Mouse (Mus musculus): ENCODE measurements at regions not wholly inside any gene's neighbourhood (a gene's known extent, or its start where the extent isn't known, plus 50 kb on each side); places are given as distances from the start of the nearest gene placed in this dataset.

DNA sequence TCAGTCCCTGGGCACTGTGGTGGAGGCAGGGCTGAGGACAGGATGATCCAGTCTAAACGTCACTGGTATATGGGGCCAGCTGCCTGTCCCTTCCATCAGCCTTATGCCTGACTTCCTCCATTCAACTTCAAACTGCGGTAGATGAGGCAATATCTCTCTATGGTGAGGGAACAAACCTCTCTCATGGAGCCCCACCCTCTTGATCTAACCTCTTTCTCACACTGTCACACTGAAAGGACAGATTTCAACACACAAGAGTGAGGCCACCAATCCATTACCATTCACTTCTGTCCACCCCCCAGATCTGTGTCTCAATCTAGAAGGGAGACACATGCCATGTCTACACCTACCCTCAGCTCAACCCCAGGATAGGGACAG lies 92.5 kb upstream of the Smad3 start:
- DNase-seq (ENCODE audit: low spot score) = no peak

DNA sequence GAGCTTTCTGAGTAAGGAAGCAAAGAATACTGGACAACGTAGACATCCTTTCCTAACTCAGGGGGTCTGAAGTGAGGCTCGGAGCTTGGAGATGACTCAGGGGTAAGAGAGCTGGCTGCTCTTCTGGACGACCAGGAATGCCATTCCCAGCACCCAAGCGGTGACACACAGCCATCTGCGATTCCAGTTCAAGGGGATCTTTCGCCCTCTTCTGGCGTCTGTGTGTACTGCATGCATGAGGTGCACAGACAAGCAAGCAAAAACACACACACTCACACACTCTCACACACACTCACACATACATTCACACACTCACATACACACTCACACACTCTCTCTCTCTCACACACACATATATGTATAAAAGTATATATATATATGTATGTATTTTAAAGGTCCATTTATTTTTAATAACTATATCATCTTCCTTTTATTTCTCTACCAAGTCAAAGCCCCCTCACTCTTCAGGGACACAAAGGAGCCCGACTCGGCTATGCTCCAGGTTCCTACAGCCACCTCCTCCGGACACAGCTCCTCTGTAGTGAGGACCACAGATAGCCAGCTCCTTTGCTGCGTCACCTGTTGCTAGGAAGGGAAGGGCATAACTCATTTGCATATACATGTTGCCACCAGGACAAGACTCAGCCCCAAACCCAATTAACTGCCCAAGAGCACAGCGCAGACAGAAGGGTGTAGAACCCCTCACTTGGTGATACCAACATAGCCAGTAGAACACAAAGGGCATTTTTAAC lies 91.9 kb upstream of the Smad3 start:
- no peak for DNase-seq (ENCODE audit: low spot score)

DNA sequence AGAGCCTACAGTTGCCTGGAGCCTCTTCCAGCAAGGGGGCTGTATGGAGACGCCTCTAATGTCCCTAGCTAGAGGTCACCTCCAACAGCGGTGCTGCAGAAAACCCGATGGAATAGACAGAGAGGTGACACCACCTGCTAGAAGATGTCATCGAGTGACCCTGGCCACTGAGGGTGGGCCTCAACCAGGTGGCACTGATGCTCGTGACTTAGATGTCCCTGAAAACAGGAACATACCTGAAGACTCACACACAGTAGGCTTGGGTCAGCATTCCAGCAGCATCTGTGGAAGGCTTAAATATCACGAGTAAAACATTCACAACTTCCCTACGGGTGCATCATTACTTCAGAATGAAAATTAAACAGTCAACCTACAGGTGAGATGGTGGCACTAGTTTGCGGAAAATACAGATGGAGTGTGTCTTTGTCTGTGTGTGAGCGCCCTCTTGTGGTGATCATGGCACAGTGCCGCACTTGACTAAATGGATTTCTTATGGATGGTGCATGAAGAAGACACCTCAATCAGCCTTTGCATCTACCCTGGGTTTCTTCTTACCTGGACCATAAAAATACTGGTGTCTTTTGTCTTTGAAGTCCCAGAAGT lies 86.2 kb upstream of the Smad3 start:
- peak; percentile 84 for DNase-seq (ENCODE audit: low spot score)

DNA sequence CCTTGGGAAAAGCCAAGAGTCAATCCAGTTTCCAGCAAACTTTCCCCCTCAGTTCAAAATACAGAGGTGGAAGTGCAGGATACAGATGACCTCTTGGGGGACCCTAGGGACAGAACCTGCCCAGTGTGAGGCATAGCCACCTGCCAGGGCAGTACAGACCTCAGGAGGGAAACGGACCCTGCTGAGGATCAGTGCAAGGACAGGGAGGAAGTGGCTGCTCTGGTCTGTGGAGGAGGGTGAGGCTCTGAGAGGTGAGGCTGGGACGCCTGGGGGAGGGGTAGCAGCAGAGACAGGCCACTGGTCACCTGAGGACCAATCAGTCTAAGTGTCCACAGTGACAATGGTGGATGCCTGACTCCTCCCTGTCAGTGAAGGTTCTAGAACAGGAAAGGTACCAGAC lies 85.6 kb upstream of the Smad3 start:
- DNase-seq (ENCODE audit: low spot score) = no peak

DNA sequence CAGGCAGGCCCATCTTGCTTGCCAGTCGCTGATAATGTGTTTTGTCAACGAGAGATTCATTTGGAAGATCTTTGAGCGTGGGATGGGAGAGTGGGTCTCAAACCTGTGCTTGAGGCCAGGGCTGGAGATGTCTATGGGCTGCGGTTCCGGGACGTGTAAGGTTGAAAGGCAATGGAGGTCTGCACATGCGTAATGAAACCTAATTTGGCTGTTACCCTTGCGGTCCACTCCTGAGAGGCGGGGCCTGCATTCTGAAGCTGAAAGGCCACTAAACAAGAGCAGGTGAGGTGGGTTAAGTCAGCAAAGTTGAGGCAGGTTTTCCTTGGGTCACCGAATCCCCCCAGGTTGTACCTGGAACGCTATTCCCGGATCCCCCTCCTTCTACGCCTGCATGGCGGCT lies 83.3 kb upstream of the Smad3 start:
- no peak for DNase-seq (ENCODE audit: low spot score)

DNA sequence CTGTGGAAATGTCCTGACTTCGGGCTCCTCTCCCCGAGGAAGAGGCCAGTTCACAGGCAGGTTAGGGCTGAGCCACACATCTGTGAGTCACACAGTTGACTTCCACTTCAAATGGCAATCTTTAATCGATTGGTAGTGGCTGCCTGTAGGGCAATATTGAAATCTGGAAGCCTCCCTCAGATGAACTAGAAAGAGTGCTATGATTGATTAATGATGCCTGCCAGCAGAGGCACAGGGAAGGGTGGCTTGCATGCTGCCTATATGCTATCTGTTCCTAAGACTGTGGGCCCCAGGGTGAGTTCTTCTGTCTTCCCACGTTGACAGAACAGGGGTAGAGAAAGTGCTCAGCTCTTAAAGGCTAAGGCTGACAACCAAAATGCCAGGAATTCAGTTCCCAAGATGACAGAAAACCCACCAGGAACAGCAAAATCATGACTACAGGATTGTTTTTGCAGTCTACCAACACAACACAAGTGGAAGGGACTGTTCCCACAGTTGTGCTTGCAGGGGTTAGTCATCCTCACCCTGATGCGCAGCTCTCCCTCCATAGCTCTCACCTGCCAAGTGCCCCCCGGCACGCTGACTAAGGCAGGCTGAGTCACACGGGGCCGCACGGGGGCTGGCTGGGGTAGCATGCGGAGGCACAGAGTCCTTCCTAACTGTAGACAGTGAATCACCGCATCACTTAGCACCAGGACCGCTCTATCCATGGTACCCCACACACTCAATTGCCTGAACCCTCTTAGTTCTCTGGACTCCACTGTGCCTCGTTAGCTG lies 81.4 kb upstream of the Smad3 start:
- DNase-seq (ENCODE audit: low spot score) = peak; percentile 27

DNA sequence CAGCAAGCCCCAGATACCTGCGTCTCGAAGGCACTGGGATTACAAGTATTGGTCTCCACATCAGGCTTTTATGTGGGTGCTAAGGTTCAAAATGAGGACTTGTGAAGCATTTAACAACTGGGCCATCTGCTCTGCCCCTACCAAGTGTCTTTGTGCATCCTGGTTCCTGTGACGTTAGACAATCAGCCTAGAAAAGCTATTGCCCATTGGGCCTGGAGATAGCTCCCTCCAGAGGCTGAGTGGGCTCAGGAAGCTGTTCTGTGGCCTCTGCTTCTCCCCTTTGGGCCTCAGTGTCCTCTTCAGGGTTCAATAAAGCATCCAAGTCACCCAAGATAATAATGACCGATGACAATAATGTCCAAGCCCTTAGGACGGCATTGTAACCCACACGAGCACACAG lies 79.8 kb upstream of the Smad3 start:
- DNase-seq (ENCODE audit: low spot score) = no peak

DNA sequence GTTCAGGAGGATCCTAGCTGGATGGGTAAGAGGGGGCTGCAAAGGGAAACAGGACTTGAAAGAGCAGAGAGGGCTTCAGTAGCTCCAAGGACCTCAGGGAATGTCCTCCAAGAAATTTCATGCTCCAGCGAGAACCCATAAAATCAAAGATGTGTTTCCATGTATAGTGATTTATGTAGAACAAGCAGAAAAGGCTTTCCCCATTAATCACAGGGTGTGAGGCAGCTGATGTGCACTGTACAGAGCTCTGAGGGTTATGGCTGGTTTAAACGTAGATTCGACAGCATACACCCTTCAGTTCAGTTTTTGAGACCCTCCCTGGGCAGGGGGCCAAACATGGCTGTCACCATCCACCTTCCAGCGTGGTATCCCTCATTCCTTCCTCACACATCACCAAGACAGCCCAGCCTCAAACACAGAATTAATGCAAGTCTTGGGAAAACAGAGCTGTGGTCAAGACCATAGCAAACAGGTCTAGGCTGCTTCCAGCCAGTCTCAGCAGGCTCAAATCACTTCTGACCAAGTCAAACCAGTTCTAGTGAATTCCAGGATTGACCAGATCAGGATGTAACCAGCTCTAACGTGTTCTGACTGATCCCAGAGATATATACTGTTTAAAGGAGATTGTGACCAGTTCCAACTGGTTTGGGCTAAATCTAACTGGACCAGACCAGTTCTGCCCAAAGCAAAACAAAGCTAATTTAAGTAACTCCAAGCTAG lies 78.9 kb upstream of the Smad3 start:
- DNase-seq (ENCODE audit: low spot score) = no peak

DNA sequence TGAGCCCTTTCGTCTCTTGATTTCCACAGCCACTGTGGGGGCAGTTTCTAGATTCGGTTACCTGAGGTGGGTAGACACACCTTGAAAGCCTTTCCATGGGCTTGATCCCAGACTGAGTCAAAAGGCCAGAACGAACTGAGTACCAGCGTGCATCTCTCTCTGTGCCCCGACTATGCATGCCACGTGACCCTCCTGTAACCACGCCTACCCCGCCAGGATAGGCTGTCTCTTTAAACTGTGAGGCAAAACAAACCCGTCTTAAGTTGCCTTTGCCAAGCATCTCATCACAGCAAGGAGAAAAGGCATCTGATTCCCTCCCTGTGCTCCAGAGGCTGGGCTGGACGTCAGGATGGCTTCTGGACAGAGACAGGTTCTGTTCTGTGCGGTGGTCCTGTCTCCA lies 78.2 kb upstream of the Smad3 start:
- DNase-seq (ENCODE audit: low spot score) = no peak

DNA sequence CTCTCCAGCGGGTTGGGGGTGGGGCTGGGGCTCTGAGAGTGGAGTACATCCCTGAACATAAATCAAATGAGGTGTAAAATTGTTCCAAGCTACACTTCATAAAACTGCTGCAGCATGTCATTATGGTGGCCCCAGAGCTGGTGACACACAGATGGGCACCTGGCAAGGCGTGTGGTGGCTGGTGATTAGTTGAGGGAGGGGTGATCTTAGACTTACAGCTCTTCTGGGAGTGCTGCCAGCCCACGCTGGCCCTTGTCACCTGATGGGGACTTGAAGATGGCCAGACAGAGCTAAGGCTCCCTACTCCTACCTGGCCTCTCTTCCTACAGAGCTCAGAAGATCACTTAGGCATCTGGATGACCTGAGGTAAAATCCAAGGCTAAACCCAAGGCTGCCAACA lies 76.6 kb upstream of the Smad3 start:
- DNase-seq (ENCODE audit: low spot score) = no peak

DNA sequence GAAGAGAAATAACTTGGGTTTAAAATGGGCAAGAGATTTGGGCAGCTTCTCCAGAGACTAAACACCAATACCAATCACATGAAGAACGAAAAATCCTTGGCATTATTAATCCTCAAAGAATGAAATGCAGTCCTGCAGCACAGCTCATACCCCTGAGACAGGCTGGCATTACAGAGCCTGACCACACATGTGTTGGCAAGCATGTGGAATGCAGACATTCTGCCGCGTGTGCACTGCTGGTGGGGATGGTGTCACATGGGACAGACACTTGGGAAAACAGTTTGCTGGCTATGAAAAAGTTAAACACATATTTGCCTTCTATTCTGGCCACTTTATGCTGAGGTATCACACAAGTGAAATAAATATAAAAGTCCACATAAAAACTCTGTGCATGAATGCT lies 60.4 kb upstream of the Smad3 start:
- no peak for DNase-seq (ENCODE audit: low spot score)

DNA sequence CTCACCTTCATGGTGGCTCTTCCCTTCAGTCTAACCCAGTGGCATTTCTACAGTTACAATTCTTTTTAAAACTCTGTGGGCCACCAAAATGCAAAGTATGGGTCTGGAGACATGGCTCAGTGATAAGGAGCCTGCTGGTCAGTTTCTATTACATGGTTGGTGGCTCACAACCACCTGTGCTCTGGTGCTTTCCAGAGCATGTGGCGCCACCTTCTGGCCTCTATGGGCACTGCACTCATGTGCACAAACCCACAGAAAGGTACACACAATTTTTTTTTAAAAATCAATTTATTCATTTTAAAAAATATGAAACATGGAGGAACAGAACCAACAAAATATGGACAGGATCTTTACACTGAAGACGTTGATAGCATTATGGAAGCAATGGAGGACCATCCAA lies 58.7 kb upstream of the Smad3 start:
- no peak for DNase-seq (ENCODE audit: low spot score)

DNA sequence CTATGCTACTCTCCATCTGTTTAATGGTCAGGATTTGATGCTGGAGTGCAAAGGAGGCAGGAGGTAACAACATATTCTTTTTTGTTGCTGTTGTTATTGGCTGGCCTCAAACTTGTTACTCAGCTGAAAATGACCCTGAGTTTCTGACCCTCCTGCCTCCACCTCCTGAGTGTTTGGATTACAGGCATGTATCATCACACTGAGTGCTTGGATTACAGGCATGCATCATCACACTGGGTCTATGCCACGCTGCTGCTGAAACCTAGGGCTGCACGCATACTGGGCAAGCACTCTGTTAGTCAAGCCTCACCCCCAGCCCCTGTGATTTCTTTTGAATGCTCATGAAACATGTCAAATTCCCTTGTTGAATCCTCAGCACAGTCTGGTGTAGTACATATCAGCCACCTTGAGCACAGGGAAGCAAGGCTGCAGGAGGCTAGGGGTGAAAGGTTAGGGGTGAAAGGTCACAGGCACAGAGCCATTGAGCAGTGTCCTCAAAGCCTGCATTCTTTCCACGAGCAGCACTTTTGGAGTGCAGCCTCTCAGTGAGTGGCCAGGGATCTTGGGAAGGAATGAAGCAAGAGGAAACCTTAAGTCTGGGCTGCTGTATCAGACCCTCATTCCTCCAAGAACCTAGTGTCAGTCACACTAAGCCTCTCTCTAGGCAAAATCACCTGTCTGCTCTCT lies 52.2 kb upstream of the Smad3 start:
- no peak for DNase-seq (ENCODE audit: low spot score)

All from adipocyte (in vitro differentiated cells).